Mouse (Mus musculus): Measurements from ENCODE around the gene Mad1l1.

Mad1l1 gene

GRCm38 (mm10) chr5:140324058-140324457 lies 2.7 kb upstream of the Mad1l1 start:
- no peak for DNase-seq

GRCm38 (mm10) chr5:140321756-140322575 lies 614 bp upstream of the Mad1l1 start:
- DNase-seq: no peak

- no peak for DNase-seq
Observed at GRCm38 (mm10) chr5:140316716-140317115, 4.6 kb downstream of the Mad1l1 start.

- DNase-seq: no peak
Observed at GRCm38 (mm10) chr5:140307602-140308001, 13.8 kb downstream of the Mad1l1 start.

GRCm38 (mm10) chr5:140306016-140306415 lies 15.3 kb downstream of the Mad1l1 start:
- DNase-seq: no peak

- no peak for DNase-seq
Observed at GRCm38 (mm10) chr5:140298291-140298690, 23.1 kb downstream of the Mad1l1 start.

GRCm38 (mm10) chr5:140292152-140292551 lies 29.2 kb downstream of the Mad1l1 start:
- DNase-seq: peak; percentile 53

GRCm38 (mm10) chr5:140289161-140289560 lies 32.2 kb downstream of the Mad1l1 start:
- DNase-seq: peak; percentile 71

- DNase-seq: no peak
Observed at GRCm38 (mm10) chr5:140288287-140288686, 33.1 kb downstream of the Mad1l1 start.

- DNase-seq: no peak
Observed at GRCm38 (mm10) chr5:140284761-140285160, 36.6 kb downstream of the Mad1l1 start.

GRCm38 (mm10) chr5:140284011-140284410 lies 37.3 kb downstream of the Mad1l1 start:
- DNase-seq: no peak

- DNase-seq: no peak
Observed at GRCm38 (mm10) chr5:140282900-140283299, 38.5 kb downstream of the Mad1l1 start.

- DNase-seq: peak; percentile 86
Observed at GRCm38 (mm10) chr5:140282376-140282775, 39.0 kb downstream of the Mad1l1 start.

- no peak for DNase-seq
Observed at GRCm38 (mm10) chr5:140280205-140280604, 41.1 kb downstream of the Mad1l1 start.

- DNase-seq: no peak
Observed at GRCm38 (mm10) chr5:140276779-140277178, 44.6 kb downstream of the Mad1l1 start.

GRCm38 (mm10) chr5:140270976-140271685 lies 50.2 kb downstream of the Mad1l1 start:
- no peak for DNase-seq

- DNase-seq: no peak
Observed at GRCm38 (mm10) chr5:140268396-140268795, 53.0 kb downstream of the Mad1l1 start.

GRCm38 (mm10) chr5:140267061-140267460 lies 54.3 kb downstream of the Mad1l1 start:
- no peak for DNase-seq

GRCm38 (mm10) chr5:140264825-140265575 lies 56.4 kb downstream of the Mad1l1 start:
- DNase-seq: peak; percentile 33

GRCm38 (mm10) chr5:140263754-140264749 lies 57.3 kb downstream of the Mad1l1 start:
- DNase-seq: no peak

GRCm38 (mm10) chr5:140262401-140262800 lies 59.0 kb downstream of the Mad1l1 start:
- DNase-seq: no peak

- DNase-seq: no peak
Observed at GRCm38 (mm10) chr5:140261313-140261712, 60.0 kb downstream of the Mad1l1 start.

Measured in kidney, adult 11 months (tissue).